Mouse (Mus musculus) liver, adult 2 months (tissue): Measurements from ENCODE around the gene Extl1.

Experiments
- CTCF ChIP-seq: fragments of 200-500 bp; IDR thresholded peaks from 2 replicates; pipeline ENCODE4 v1.5.1; 2011; ENCODE audit warnings: low read depth, low read length, control low read depth
- POLR2A ChIP-seq: fragments of 200-500 bp; IDR thresholded peaks from 2 replicates; pipeline ENCODE4 v1.6.1; 2011; ENCODE audit warnings: low read length, control low read depth; ENCODE audit not compliant: insufficient read depth; ENCODE audit errors: extremely low read depth

DNA sequence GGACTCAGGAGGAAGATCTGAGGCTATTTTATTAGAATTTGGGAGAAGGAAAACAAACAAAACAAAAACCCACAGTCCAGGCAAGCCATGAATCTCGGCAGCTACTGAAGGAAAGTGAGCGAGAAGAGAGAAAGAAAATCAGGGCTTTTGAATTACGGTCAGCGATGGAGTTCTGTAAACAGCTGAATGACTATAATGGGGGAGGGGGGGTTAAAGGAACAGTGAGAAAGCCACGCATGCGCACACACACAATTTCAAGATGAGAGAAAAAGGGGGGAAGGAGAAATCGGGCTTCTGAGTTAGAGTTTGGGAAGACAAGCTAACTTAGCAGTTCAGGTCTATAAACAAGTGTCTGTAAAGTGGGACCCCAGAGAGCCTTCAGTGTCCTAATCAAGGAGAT is 30.7 kb downstream of the Extl1 start:
- TF ChIP-seq POLR2A = no peak
- TF ChIP-seq CTCF = no peak
